Mouse (Mus musculus) intestine, embryonic 14.5 days (tissue): ENCODE measurements around the gene Ryr3. TPM values are rescaled to one million over a fixed set of nuclear protein-coding genes. Genes with fewer than 3 reads are reported as not detected.

Experiments
- ATAC-seq: fragments of 200-750 bp; cut with Nextera tagmentation; replicated peaks from 2 replicates; pipeline ENCODE4 v1.8.0; 2017; ENCODE audit warnings: low read depth, moderate number of reproducible peaks, moderate TSS enrichment, moderate library complexity; ENCODE audit not compliant: low FRiP score, low TSS enrichment
- DNase-seq: peaks from one replicate; pipeline ENCODE4 v3.0.0-alpha.2; 2018; ENCODE audit warnings: low spot score
- H3K27ac ChIP-seq: fragments of 300-500 bp; sonication (generic); 2 replicates; pipeline ENCODE4 v1.5.1; 2014; ENCODE audit warnings: low read depth, mild to moderate bottlenecking, control low read depth
- H3K27me3 ChIP-seq: fragments of 300-500 bp; sonication (generic); replicated peaks from 2 replicates; pipeline ENCODE4 v1.6.1; 2014; ENCODE audit warnings: low read length, control low read depth; ENCODE audit not compliant: control insufficient read depth, insufficient read depth
- H3K36me3 ChIP-seq: fragments of 300-500 bp; sonication (generic); 2 replicates; pipeline ENCODE4 v1.6.1; 2014; ENCODE audit warnings: low read length, control low read depth; ENCODE audit not compliant: control insufficient read depth, insufficient read depth
- H3K4me1 ChIP-seq: fragments of 300-500 bp; sonication (generic); replicated peaks from 2 replicates; pipeline ENCODE4 v1.6.1; 2014; ENCODE audit warnings: low read length, control low read depth, mixed read lengths; ENCODE audit not compliant: control insufficient read depth, insufficient read depth
- H3K4me2 ChIP-seq: fragments of 300-500 bp; sonication (generic); 2 replicates; pipeline ENCODE4 v1.6.1; 2014; ENCODE audit warnings: low read length
- H3K4me3 ChIP-seq: fragments of 300-500 bp; sonication (generic); 2 replicates; pipeline ENCODE4 v1.5.1; 2014; ENCODE audit warnings: low read depth, low read length, control low read depth, mixed read lengths
- H3K9ac ChIP-seq: fragments of 300-500 bp; sonication (generic); 2 replicates; pipeline ENCODE4 v1.6.1; 2014; ENCODE audit warnings: mild to moderate bottlenecking, low read length
- H3K9me3 ChIP-seq: fragments of 300-500 bp; sonication (generic); 2 replicates; pipeline ENCODE4 v1.6.1; 2016; ENCODE audit warnings: low read length, control low read depth; ENCODE audit not compliant: control insufficient read depth
- WGBS: fragments of 180-500 bp; shearing (Covaris S2); extraction: QIAGEN DNeasy Blood & Tissue Kit; methylation state at CpG from one replicate; pipeline ENCODE4 v1.1.7; 2014; 5-methylcytosine and 5-hydroxymethylcytosine counted together
- microRNA-seq: library from miRNA; unstranded; fragments of <30 nt; microRNA quantifications from one replicate; pipeline ENCODE4, GENCODE M21; 2016
- polyA plus RNA-seq: library from polyadenylated mRNA; unstranded; fragments of >200 nt; fragmentation: Nextera tagmentation; extraction: Ambion mirVana; gene quantifications from 2 replicates; pipeline ENCODE4 v1.2.1, GENCODE M21; 2014

Gene Ryr3
- polyA plus RNA-seq, 1 experiment from 2014 or later, result 3.1 TPM

GRCm38 (mm10) chr2:112593781-112594180, 623.1 kb downstream of the Ryr3 start:
- Histone ChIP-seq H3K27ac (no peak overlapping the region), H3K9ac (no peak overlapping the region), H3K27me3 (no peaks in the 10 kb centered on the region), H3K4me1 (no peaks in the 10 kb centered on the region), H3K4me2 (no peak overlapping the region), H3K36me3 (no peaks in the 10 kb centered on the region), H3K9me3 (no peaks in the 10 kb centered on the region), H3K4me3 (no peak overlapping the region)
- ATAC-seq (no peak), DNase-seq (no peak)
- WGBS, result 85% methylated on average over 2 of the region's 2 CpGs

- Histone ChIP-seq H3K36me3 (no peaks in the 10 kb centered on the region), H3K4me1 (no peaks in the 10 kb centered on the region), H3K9ac (no peak overlapping the region), H3K27me3 (no peaks in the 10 kb centered on the region), H3K27ac (no peak overlapping the region), H3K4me3 (no peak overlapping the region), H3K9me3 (no peaks in the 10 kb centered on the region), H3K4me2 (no peak overlapping the region)
- no peak for DNase-seq
- 76% methylated on average over 2 of the region's 2 CpGs for WGBS
- ATAC-seq, result no peak
Observed at GRCm38 (mm10) chr2:112593322-112593721, 623.6 kb downstream of the Ryr3 start.

- Histone ChIP-seq H3K9me3 (no peaks in the 10 kb centered on the region), H3K27ac (no peak overlapping the region), H3K9ac (no peak overlapping the region), H3K36me3 (no peaks in the 10 kb centered on the region), H3K4me2 (no peak overlapping the region), H3K27me3 (no peaks in the 10 kb centered on the region), H3K4me1 (no peaks in the 10 kb centered on the region), H3K4me3 (no peak overlapping the region)
- WGBS, result 66% methylated on average over 6 of the region's 6 CpGs
- no peak for DNase-seq
- no peak for ATAC-seq
Observed at GRCm38 (mm10) chr2:112591451-112591871, 625.4 kb downstream of the Ryr3 start.

GRCm38 (mm10) chr2:112590985-112591384, 625.9 kb downstream of the Ryr3 start:
- no peak overlapping the region for H3K9ac ChIP-seq
- no peaks in the 10 kb centered on the region for H3K27me3 ChIP-seq
- H3K9me3 ChIP-seq, result no peaks in the 10 kb centered on the region
- DNase-seq, result no peak
- no peak overlapping the region for H3K27ac ChIP-seq
- no peak overlapping the region for H3K4me2 ChIP-seq
- no peak for ATAC-seq
- no peaks in the 10 kb centered on the region for H3K4me1 ChIP-seq
- H3K4me3 ChIP-seq, result no peak overlapping the region
- H3K36me3 ChIP-seq, result no peaks in the 10 kb centered on the region
- WGBS, result 82% methylated on average over 7 of the region's 7 CpGs

Small RNAs within 50 kb of the gene (microRNA-seq; reads per million reads assigned to microRNA genes)
- gene Gm44374, result not detected

Other genes with a start within 250 kb of the Ryr3 start
- gene Tmco5b, start 68.6 kb upstream of the Ryr3 start, polyA plus RNA-seq, result not detected in 2 replicates
- gene Fmn1, start 110.6 kb upstream of the Ryr3 start, polyA plus RNA-seq, result 6.2 and 6.5 TPM in 2 replicates